11 mouse cellular contexts compared by ENCODE assay signal in genomic region chr7:45721642-45722347, GRCm38 (mm10). TPM values are rescaled to one million over a fixed set of nuclear protein-coding genes. Genes with fewer than 3 reads are reported as not detected.
DNase-seq lines count a peak whose midpoint lies in the region; ATAC-seq and TF ChIP-seq lines count a peak whose summit lies in the region.
"Had no signal": no experiment of that assay in that cellular context is flagged by ENCODE, and none has a peak within 500 bp of the region (broad histone marks: within the 10 kb centered on the region; RNA-seq: fewer than 3 reads in every experiment).

No protein-coding gene starts in this region.

- H3K4me1 ChIP-seq in heart, embryonic 11.5 days (ENCODE audit: control insufficient read depth, insufficient read depth, low read length): peaks cover 17% of the 10 kb centered on the region
- peaks cover 21% of the 10 kb centered on the region for H3K4me1 ChIP-seq in heart, embryonic 12.5 days (replicated peaks)
- H3K4me1 ChIP-seq in neural tube, embryonic 11.5 days (ENCODE audit: control insufficient read depth, insufficient read depth, low read length): peaks cover 11% of the 10 kb centered on the region
- H3K4me1 ChIP-seq in embryonic facial prominence, embryonic 15.5 days: peaks cover 20% of the 10 kb centered on the region
- 0 out of 2 replicates have a peak, but pooled peaks cover 2% of the 10 kb centered on the region for H3K4me1 ChIP-seq in stomach, postnatal 0 days (replicated peaks; ENCODE audit: control insufficient read depth, insufficient read depth)

- no peak for TF ChIP-seq CTCF in stomach, postnatal 0 days (IDR thresholded peaks at IDR 0.05; ENCODE audit: low read depth)

- no peak for TF ChIP-seq EP300 in stomach, postnatal 0 days (optimal IDR thresholded peaks at IDR 0.05)

- no peak overlapping the region for H3K4me3 ChIP-seq in heart, embryonic 11.5 days (ENCODE audit: low read depth, low read length)
- no peak overlapping the region for H3K4me3 ChIP-seq in heart, embryonic 12.5 days
- H3K4me3 ChIP-seq in neural tube, embryonic 11.5 days (ENCODE audit: low read depth, low read length): 0 out of 2 replicates have a peak overlapping the region, but pooled peaks have one; percentile 2
- no peak overlapping the region for H3K4me3 ChIP-seq in embryonic facial prominence, embryonic 15.5 days (replicated peaks)
- peak overlapping the region; percentile 27 for H3K4me3 ChIP-seq in stomach, postnatal 0 days (ENCODE audit: low read depth, low read length)
- H3K4me3 ChIP-seq: megakaryocyte, embryonic 14.5 days had no signal

- 68% methylated on average over 13 of the region's 13 CpGs for WGBS in heart, embryonic 11.5 days (ENCODE audit: insufficient replicate concordance)
- 74% methylated on average over 13 of the region's 13 CpGs for WGBS in heart, embryonic 12.5 days
- WGBS in neural tube, embryonic 11.5 days: 73% methylated on average over 13 of the region's 13 CpGs
- WGBS in embryonic facial prominence, embryonic 15.5 days: 60% methylated on average over 13 of the region's 13 CpGs
- WGBS in stomach, postnatal 0 days: 70% methylated on average over 13 of the region's 13 CpGs

- peaks cover 43% of the 10 kb centered on the region for H3K36me3 ChIP-seq in heart, embryonic 11.5 days (ENCODE audit: control insufficient read depth, insufficient read depth, low read length)
- peaks cover 73% of the 10 kb centered on the region for H3K36me3 ChIP-seq in heart, embryonic 12.5 days
- H3K36me3 ChIP-seq in neural tube, embryonic 11.5 days (ENCODE audit: control insufficient read depth, insufficient read depth, low read length): peaks cover 34% of the 10 kb centered on the region
- H3K36me3 ChIP-seq in embryonic facial prominence, embryonic 15.5 days: peaks cover 70% of the 10 kb centered on the region
- H3K36me3 ChIP-seq in stomach, postnatal 0 days (ENCODE audit: control insufficient read depth, insufficient read depth, low read length): peaks cover 22% of the 10 kb centered on the region

- no peak overlapping the region for H3K27ac ChIP-seq in heart, embryonic 11.5 days (ENCODE audit: low read depth, low read length)
- H3K27ac ChIP-seq in heart, embryonic 12.5 days (ENCODE audit: poor library complexity, severe bottlenecking): no peak overlapping the region
- no peak overlapping the region for H3K27ac ChIP-seq in neural tube, embryonic 11.5 days (ENCODE audit: low read depth, low read length)
- H3K27ac ChIP-seq in embryonic facial prominence, embryonic 15.5 days (replicated peaks): 0 out of 2 replicates have a peak overlapping the region, but pooled peaks have one; percentile 6
- H3K27ac ChIP-seq in stomach, postnatal 0 days (replicated peaks): peak overlapping the region; percentile 78

- H3K9me3 ChIP-seq in heart, embryonic 11.5 days (replicated peaks; ENCODE audit: control insufficient read depth, low read length): no peaks in the 10 kb centered on the region
- no peaks in the 10 kb centered on the region for H3K9me3 ChIP-seq in heart, embryonic 12.5 days (replicated peaks)
- H3K9me3 ChIP-seq in neural tube, embryonic 11.5 days (ENCODE audit: control insufficient read depth, low read length): no peaks in the 10 kb centered on the region
- H3K9me3 ChIP-seq in embryonic facial prominence, embryonic 15.5 days (replicated peaks): no peaks in the 10 kb centered on the region
- H3K9me3 ChIP-seq in stomach, postnatal 0 days (ENCODE audit: control insufficient read depth, low read length): no peaks in the 10 kb centered on the region
- H3K9me3 ChIP-seq: megakaryocyte, embryonic 14.5 days had no signal

- no peak overlapping the region for H3K4me2 ChIP-seq in heart, embryonic 11.5 days
- H3K4me2 ChIP-seq in heart, embryonic 12.5 days: no peak overlapping the region
- no peak overlapping the region for H3K4me2 ChIP-seq in neural tube, embryonic 11.5 days (ENCODE audit: low read depth)
- H3K4me2 ChIP-seq in embryonic facial prominence, embryonic 15.5 days (replicated peaks): no peak overlapping the region
- H3K4me2 ChIP-seq in stomach, postnatal 0 days (replicated peaks; ENCODE audit: low read depth): peak overlapping the region; percentile 35

- ATAC-seq in heart, embryonic 11.5 days (replicated peaks; ENCODE audit: insufficient number of reproducible peaks, low FRiP score, low TSS enrichment): no peak
- ATAC-seq in heart, embryonic 12.5 days (ENCODE audit: insufficient number of reproducible peaks, low FRiP score): no peak
- ATAC-seq in neural tube, embryonic 11.5 days (ENCODE audit: insufficient read depth, low FRiP score, low TSS enrichment): no peak
- no peak for ATAC-seq in embryonic facial prominence, embryonic 15.5 days (ENCODE audit: insufficient number of reproducible peaks, low FRiP score, low TSS enrichment, low read depth)
- no peak for ATAC-seq in stomach, postnatal 0 days (ENCODE audit: low FRiP score, low TSS enrichment)

- no peak for DNase-seq in neural tube, embryonic 11.5 days (ENCODE audit: low spot score)
- DNase-seq in neural tube, embryonic 10.5 days (ENCODE audit: extremely low spot score, low spot score): no peak
- DNase-seq in stomach, postnatal 0 days (ENCODE audit: low spot score): peak; percentile 18
- DNase-seq in MN1 (ENCODE audit: low spot score): no peak
- DNase-seq: adrenal gland, postnatal 10 days; kidney, adult 18-20 months had no signal

- 0 out of 2 replicates have a peak overlapping the region, but pooled peaks have one; percentile 22 for H3K9ac ChIP-seq in heart, embryonic 11.5 days (ENCODE audit: low read depth, low read length)
- no peak overlapping the region for H3K9ac ChIP-seq in heart, embryonic 12.5 days
- H3K9ac ChIP-seq in neural tube, embryonic 11.5 days (ENCODE audit: low read length): no peak overlapping the region
- H3K9ac ChIP-seq in embryonic facial prominence, embryonic 15.5 days: no peak overlapping the region
- H3K9ac ChIP-seq in stomach, postnatal 0 days (ENCODE audit: low read length): peak overlapping the region; percentile 59

- H3K27me3 ChIP-seq in heart, embryonic 11.5 days (ENCODE audit: control insufficient read depth, insufficient read depth, low read length): no peaks in the 10 kb centered on the region
- H3K27me3 ChIP-seq in heart, embryonic 12.5 days (replicated peaks): no peaks in the 10 kb centered on the region
- H3K27me3 ChIP-seq in neural tube, embryonic 11.5 days (ENCODE audit: control insufficient read depth, insufficient read depth, low read length): no peaks in the 10 kb centered on the region
- H3K27me3 ChIP-seq in embryonic facial prominence, embryonic 15.5 days: no peaks in the 10 kb centered on the region
- H3K27me3 ChIP-seq in stomach, postnatal 0 days (ENCODE audit: control insufficient read depth, insufficient read depth, low read length): no peaks in the 10 kb centered on the region
- H3K27me3 ChIP-seq: megakaryocyte, embryonic 14.5 days had no signal

RNA-seq across cellular contexts. Expression of gene Fam83e, which starts 0.8 kb away (rescaled TPM):
- 0.58 and 0.67 TPM in 2 replicates for polyA plus RNA-seq in heart, embryonic 11.5 days (2014; fragmentation: Nextera tagmentation; extraction: Ambion mirVana)
- 0.29 and 0.33 TPM in 2 replicates for polyA plus RNA-seq in heart, embryonic 12.5 days (2016; fragmentation: Nextera tagmentation; extraction: Ambion mirVana)
- polyA plus RNA-seq in neural tube, embryonic 11.5 days (2014; fragmentation: Nextera tagmentation; extraction: Ambion mirVana): 0.28 and 0.42 TPM in 2 replicates
- 2.1 and 3.2 TPM in 2 replicates for polyA plus RNA-seq in embryonic facial prominence, embryonic 15.5 days (2015; fragmentation: Nextera tagmentation; extraction: Ambion mirVana)
- polyA plus RNA-seq in stomach, postnatal 0 days (2015; fragmentation: Nextera tagmentation; extraction: Ambion mirVana): 21.6 and 24.8 TPM in 2 replicates

RNA-seq across cellular contexts. Expression of gene Spaca4, which starts 3.8 kb away (rescaled TPM):
- polyA plus RNA-seq in heart, embryonic 11.5 days (2014; fragmentation: Nextera tagmentation; extraction: Ambion mirVana): not detected in 2 replicates
- not detected in 2 replicates for polyA plus RNA-seq in heart, embryonic 12.5 days (2016; fragmentation: Nextera tagmentation; extraction: Ambion mirVana)
- polyA plus RNA-seq in neural tube, embryonic 11.5 days (2014; fragmentation: Nextera tagmentation; extraction: Ambion mirVana): not detected in 2 replicates
- polyA plus RNA-seq in embryonic facial prominence, embryonic 15.5 days (2015; fragmentation: Nextera tagmentation; extraction: Ambion mirVana): 0.24 and 0.25 TPM in 2 replicates
- polyA plus RNA-seq in stomach, postnatal 0 days (2015; fragmentation: Nextera tagmentation; extraction: Ambion mirVana): 0.39 and 0.56 TPM in 2 replicates
- polyA plus RNA-seq: cortical plate, adult 2 months had no signal

RNA-seq across cellular contexts. Expression of gene Sphk2, which starts 4.0 kb away (rescaled TPM):
- polyA plus RNA-seq in heart, embryonic 11.5 days (2014; fragmentation: Nextera tagmentation; extraction: Ambion mirVana): 13.2 and 17.3 TPM in 2 replicates
- 18.5 and 20.0 TPM in 2 replicates for polyA plus RNA-seq in heart, embryonic 12.5 days (2016; fragmentation: Nextera tagmentation; extraction: Ambion mirVana)
- polyA plus RNA-seq in neural tube, embryonic 11.5 days (2014; fragmentation: Nextera tagmentation; extraction: Ambion mirVana): 23.7 and 25.3 TPM in 2 replicates
- polyA plus RNA-seq in embryonic facial prominence, embryonic 15.5 days (2015; fragmentation: Nextera tagmentation; extraction: Ambion mirVana): 38.4 and 43.4 TPM in 2 replicates
- 23.6 and 24.5 TPM in 2 replicates for polyA plus RNA-seq in stomach, postnatal 0 days (2015; fragmentation: Nextera tagmentation; extraction: Ambion mirVana)

RNA-seq across cellular contexts. Expression of gene Rpl18, which starts 6.5 kb away (rescaled TPM):
- 764 and 836 TPM in 2 replicates for polyA plus RNA-seq in heart, embryonic 11.5 days (2014; fragmentation: Nextera tagmentation; extraction: Ambion mirVana)
- polyA plus RNA-seq in heart, embryonic 12.5 days (2016; fragmentation: Nextera tagmentation; extraction: Ambion mirVana): 603 and 625 TPM in 2 replicates
- 929 and 960 TPM in 2 replicates for polyA plus RNA-seq in neural tube, embryonic 11.5 days (2014; fragmentation: Nextera tagmentation; extraction: Ambion mirVana)
- 1,062 and 1,100 TPM in 2 replicates for polyA plus RNA-seq in embryonic facial prominence, embryonic 15.5 days (2015; fragmentation: Nextera tagmentation; extraction: Ambion mirVana)
- polyA plus RNA-seq in stomach, postnatal 0 days (2015; fragmentation: Nextera tagmentation; extraction: Ambion mirVana): 893 and 919 TPM in 2 replicates

RNA-seq across cellular contexts. Expression of gene Dbp, which starts 16.9 kb away (rescaled TPM):
- 3.3 and 3.5 TPM in 2 replicates for polyA plus RNA-seq in heart, embryonic 11.5 days (2014; fragmentation: Nextera tagmentation; extraction: Ambion mirVana)
- polyA plus RNA-seq in heart, embryonic 12.5 days (2016; fragmentation: Nextera tagmentation; extraction: Ambion mirVana): 4.1 and 5.3 TPM in 2 replicates
- 3.3 and 3.7 TPM in 2 replicates for polyA plus RNA-seq in neural tube, embryonic 11.5 days (2014; fragmentation: Nextera tagmentation; extraction: Ambion mirVana)
- 6.8 and 7.0 TPM in 2 replicates for polyA plus RNA-seq in embryonic facial prominence, embryonic 15.5 days (2015; fragmentation: Nextera tagmentation; extraction: Ambion mirVana)
- 8.8 and 12.6 TPM in 2 replicates for polyA plus RNA-seq in stomach, postnatal 0 days (2015; fragmentation: Nextera tagmentation; extraction: Ambion mirVana)

Comparison
In these comparisons a context has a peak if more than half of its experiments do, and no peak if none do; other contexts are left out.
1. H3K9ac ChIP-seq: peak in heart, embryonic 11.5 days (single experiment) and stomach, postnatal 0 days (single experiment); none in heart, embryonic 12.5 days (single experiment), neural tube, embryonic 11.5 days (single experiment) and embryonic facial prominence, embryonic 15.5 days (single experiment).
2. H3K27ac ChIP-seq: peak in embryonic facial prominence, embryonic 15.5 days (single experiment) and stomach, postnatal 0 days (single experiment); none in heart, embryonic 11.5 days (single experiment), heart, embryonic 12.5 days (single experiment) and neural tube, embryonic 11.5 days (single experiment).
3. H3K4me3 ChIP-seq: peak in neural tube, embryonic 11.5 days (single experiment) and stomach, postnatal 0 days (single experiment); none in heart, embryonic 11.5 days (single experiment), heart, embryonic 12.5 days (single experiment) and embryonic facial prominence, embryonic 15.5 days (single experiment).